Mouse (Mus musculus) adrenal gland (tissue): ENCODE results near the gene Bok.
"Not testable (repeated sequence)": the region's sequence is repeated elsewhere in the genome, so short reads cannot be mapped to it uniquely, and the experiment has no call there.

Source experiments
- intact Hi-C: fragments of 180-260 bp; cut with DNase I; formaldehyde crosslinking; loops from one replicate; pipeline ENCODE4 v1.15.1; 2025
- long read RNA-seq, 2 experiments: library from polyadenylated mRNA; unstranded; transcript quantifications; one replicate each; pipeline ENCODE4 v2.0.0; 2020; ENCODE audit warnings: borderline replicate concordance in 1 of 2; ENCODE audit not compliant: insufficient replicate concordance in 1 of 2

The Bok gene
- long read RNA-seq, experiment 1, transcript Bok-201 (5 exons, 1,468 nt), result major isoform, 38 of 43 reads
- long read RNA-seq, experiment 1, partial matches to known transcripts, result 3 of 43 reads
- long read RNA-seq, experiment 1, other reads (novel, unspliced or antisense), result 2 of 43 reads
- long read RNA-seq, experiment 2, transcript Bok-201 (5 exons, 1,468 nt), result major isoform, 33 of 37 reads
- long read RNA-seq, experiment 2, partial matches to known transcripts, result 2 of 37 reads
- long read RNA-seq, experiment 2, other reads (novel, unspliced or antisense), result 2 of 37 reads

- intact Hi-C loops, result no loop called here
Measured at GRCm38 (mm10) chr1:93685401-93686244, at the start of gene Bok. Gene Bok, plus strand, starts transcription at chr1:93685660.

DNA sequence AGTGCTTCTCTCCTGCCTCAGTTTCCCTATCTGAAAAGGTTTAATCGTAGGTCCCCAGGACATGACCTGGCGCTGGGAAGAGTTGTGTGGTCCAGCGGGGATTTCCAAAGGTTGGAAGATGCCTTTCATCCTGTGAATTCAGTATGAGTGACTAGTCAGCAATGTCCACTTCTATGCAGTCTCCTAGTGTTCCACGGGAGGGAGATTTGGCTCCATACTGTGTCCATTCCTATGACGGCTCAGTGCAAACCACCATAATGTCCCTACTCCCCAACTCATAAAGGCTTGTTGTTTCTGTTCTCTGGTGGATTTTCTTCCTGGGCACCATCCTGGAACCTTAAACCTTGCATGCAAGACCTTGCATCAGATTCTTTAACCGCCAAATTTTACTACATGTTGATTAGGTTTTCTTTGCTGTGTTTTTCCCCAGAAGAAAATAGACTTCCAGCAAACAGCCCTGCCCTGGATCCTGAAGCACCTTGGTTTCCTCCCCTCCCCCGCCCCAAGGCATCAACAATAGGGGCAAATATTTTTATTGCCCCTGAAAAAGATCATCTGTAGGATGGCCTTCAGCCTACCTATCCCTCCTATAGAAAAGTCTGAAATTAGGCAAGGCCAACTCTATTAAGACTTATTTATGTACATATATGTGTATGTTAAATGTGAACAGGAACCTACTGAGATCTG lies 49.1 kb upstream of the Bok start:
- intact Hi-C loops, result loop anchor here (5.0 to 10.0 kb wide), 2 partner anchors 36 to 88 kb away; no protein-coding TSS in a partner anchor

GRCm38 (mm10) chr1:93641978-93642377 lies 43.5 kb upstream of the Bok start:
- intact Hi-C loops, result no loop called here

DNA sequence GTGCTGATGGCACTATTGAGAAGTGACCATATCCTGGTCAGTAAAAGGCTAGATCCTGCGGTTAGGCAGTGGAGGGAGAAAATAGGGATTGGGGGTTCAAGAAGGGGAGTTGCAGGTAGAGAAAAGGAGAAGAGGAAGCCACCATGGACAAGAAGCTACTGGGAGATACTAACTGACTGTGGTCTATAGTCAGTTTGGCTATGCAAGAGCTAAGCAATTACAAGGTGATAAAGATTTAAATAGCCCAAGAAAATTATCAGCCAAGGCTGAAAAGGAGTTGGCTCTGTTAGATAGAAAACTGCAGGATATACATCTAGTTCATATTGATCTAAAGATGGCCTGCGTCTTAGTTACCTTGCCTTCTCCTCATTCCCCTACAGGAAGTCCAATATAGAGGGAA lies 42.8 kb upstream of the Bok start:
- intact Hi-C loops, result no loop called here

DNA sequence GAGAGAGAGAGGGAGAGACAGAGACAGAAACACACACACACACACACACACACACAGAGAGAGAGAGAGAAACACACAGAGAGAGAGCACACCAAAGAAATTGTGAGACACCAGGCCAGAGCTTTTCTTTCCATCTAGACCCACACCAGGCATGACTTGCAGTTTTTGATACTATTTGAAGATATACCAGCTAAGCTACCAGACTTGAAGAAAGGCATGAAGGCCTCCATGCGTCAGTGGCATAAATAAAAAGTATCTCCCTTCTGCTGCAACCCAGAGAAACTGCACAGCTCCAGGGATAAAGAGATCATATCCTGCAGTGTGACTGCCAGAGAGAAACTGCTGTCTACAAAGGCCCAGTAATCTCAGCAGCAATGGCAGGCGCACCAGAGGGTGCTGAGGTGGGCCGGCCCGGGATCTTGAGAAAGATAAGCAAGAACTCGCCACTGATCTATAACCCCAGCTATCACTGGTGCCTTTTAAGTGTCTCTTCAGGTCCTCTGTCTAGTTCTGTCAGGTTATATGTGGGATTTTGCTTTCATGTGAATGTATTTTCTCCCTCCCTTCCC lies 35.8 kb upstream of the Bok start:
- intact Hi-C loops, result no loop called here

DNA sequence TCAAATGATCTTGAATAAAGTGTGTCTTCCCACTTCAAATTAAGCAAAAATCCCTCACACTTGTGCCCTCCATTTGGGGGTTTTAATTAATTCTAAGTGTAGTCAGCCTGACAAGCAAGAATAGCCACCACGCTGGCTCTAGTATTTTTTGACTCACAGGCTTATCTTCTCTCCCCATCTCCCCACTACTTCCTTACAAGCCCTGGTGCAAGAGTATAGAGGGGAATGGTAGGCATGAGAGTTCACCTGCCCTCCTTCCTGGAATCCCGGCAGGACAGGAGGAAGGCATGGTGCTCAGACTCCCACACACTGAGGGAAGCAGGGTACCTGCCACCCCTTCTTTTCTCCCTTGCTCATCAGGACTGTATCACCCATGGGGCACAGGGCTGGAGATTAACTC lies 31.2 kb upstream of the Bok start:
- intact Hi-C loops, result no loop called here

GRCm38 (mm10) chr1:93654798-93655197 lies 30.7 kb upstream of the Bok start:
- intact Hi-C loops, result no loop called here

DNA sequence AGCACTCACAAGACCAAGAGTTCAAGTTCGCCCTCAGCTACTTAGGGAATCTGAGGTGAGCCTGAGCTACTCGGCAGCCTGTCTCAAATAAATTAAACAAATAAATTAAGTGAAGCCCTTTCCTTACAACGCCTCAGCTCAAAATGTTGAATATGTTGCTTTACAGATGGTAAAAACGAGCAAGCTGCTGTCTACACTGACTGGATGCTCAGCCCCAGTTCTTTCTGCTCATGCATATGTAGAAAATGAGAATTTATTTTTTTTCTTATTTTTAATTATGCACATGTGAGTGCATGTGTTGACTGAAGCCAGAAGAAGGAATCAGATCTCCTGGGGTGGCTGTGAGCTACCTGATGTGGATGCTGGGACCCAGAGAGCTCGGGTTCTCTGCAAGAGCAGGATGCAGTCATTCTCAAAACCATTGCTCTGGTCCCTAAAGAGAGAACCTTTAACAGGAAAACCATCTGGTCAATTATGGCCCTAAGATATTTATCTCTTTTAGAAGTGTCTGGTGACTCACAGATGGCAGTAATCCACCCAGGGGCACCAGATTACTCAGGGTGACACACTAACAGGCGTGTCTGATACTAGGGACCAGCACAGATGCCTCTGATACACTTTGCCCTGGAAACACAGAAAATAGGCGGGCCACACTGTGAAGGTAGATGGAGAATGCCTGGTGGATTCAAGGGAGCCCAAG lies 29.0 kb upstream of the Bok start:
- intact Hi-C loops, result no loop called here

DNA sequence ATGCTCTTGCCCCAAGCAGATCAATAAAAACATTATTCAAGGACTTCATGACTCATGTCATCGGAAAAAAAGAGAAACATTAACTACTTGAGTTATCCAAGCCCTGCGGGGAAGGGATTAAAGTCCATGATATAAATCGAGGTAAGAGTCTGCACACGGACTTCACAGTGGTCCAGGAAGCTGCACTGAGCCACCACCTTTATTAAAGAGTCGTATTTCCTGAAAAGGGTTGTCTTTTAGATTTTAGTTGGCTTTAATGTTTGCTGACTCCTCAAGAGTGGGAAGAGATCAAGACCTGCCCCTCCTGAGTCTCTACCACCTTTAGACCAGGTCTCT lies 28.5 kb upstream of the Bok start:
- intact Hi-C loops, result no loop called here

DNA sequence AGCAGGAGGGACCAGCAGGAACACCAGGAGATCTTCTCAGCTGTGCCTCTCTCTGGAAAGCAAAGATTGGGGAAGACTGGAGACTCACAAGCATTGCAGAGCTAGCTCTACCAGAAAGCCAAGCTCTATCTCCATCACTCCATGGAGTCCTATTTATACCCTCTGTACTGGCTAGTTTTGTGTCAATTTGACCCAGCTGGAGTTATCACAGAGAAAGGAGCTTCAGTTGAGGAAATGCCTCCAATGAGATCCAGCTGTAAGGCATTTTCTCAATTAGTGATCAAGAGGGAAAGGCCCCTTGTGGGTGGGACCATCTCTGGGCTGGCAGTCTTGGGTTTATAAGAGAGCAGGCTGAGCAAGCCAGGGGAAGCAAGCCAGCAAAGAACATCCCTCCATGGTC lies 26.9 kb upstream of the Bok start, which contains the start of gene Stk25:
Gene Stk25 (minus strand): TSS at position 101 of the 400 bp plus-strand sequence.
- intact Hi-C loops, result not testable (repeated sequence)

GRCm38 (mm10) chr1:93667760-93668400 lies 17.6 kb upstream of the Bok start:
- intact Hi-C loops, result loop anchor here (5.0 kb wide), 1 partner anchor 59 kb away; no protein-coding TSS in a partner anchor

GRCm38 (mm10) chr1:93668791-93669548 lies 16.5 kb upstream of the Bok start:
- intact Hi-C loops, result loop anchor here (5.0 kb wide), 1 partner anchor 58 kb away; no protein-coding TSS in a partner anchor

- intact Hi-C loops, result loop anchor here (5.0 kb wide), 2 partner anchors 33 to 57 kb away; no protein-coding TSS in a partner anchor
Measured at GRCm38 (mm10) chr1:93669941-93670340, 15.5 kb upstream of the Bok start.

DNA sequence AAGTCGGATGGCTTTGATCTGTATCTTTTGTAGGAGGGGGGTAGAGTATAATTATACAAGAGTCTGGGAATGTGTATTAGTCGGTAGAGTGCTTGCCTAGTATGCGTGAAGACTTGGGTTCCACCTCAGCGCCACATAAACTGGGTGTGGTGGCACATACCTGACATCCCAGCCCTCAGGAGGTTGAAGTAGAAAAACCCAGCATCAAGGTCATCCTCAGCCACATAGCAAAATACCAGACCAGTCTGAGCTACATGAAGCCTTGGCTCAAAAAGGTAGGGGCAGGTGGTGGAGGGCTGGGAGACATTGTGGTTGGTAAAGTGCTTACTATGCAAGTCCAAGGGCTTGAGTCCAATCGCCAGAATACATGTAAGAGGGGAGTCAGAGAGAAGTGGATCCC lies 12.8 kb upstream of the Bok start:
- intact Hi-C loops, result loop anchor here (5.0 kb wide), 1 partner anchor 35 kb away; no protein-coding TSS in a partner anchor

- intact Hi-C loops, result no loop called here
Measured at GRCm38 (mm10) chr1:93678386-93678785, 7.1 kb upstream of the Bok start.

GRCm38 (mm10) chr1:93679889-93680568 lies 5.4 kb upstream of the Bok start:
- intact Hi-C loops, result no loop called here

- intact Hi-C loops, result no loop called here
Measured at GRCm38 (mm10) chr1:93686245-93686960, 943 bp downstream of the Bok start.

DNA sequence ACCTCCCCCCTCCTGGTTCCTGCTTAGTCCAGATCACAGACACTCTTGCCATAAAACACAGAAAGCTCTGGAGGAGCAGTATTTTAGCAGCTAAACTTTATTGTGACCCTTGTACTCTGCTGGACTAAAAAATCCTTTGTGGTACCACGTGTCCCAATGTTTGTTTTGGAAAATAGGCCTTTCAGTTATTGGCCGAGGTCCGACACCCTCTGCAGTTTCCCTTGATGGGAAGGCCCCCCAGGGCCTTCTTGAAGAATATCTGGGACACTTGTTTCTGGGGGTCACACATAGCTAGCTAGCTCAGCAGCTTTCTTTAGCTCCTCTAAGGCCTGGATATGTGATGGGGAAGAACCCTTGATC lies 1.5 kb downstream of the Bok start:
- intact Hi-C loops, result no loop called here
